ENCODE assay signal across 18 mouse cellular contexts in genomic region chr7:40563447-40564118, GRCm38 (mm10).
DNase-seq lines count a peak whose midpoint lies in the region; ATAC-seq and TF ChIP-seq lines count a peak whose summit lies in the region.
"Had no signal": no experiment of that assay in that cellular context is flagged by ENCODE, and none has a peak within 500 bp of the region (broad histone marks: within the 10 kb centered on the region; RNA-seq: fewer than 3 reads in every experiment).

No protein-coding gene starts in this region.

- H3K27ac ChIP-seq in forebrain, postnatal 0 days (ENCODE audit: low read depth, low read length) = no peak overlapping the region
- H3K27ac ChIP-seq in midbrain, embryonic 12.5 days (replicated peaks) = 0 out of 2 replicates have a peak overlapping the region, but pooled peaks have one; percentile 10
- H3K27ac ChIP-seq: stomach, embryonic 15.5 days had no signal

- H3K4me1 ChIP-seq in forebrain, postnatal 0 days (ENCODE audit: insufficient read depth) = no peaks in the 10 kb centered on the region
- peaks cover 7% of the 10 kb centered on the region; the same call in 1 of the 2 replicates for H3K4me1 ChIP-seq in midbrain, embryonic 12.5 days
- H3K4me1 ChIP-seq: stomach, embryonic 15.5 days had no signal

- no peaks in the 10 kb centered on the region for H3K9me3 ChIP-seq in forebrain, postnatal 0 days (ENCODE audit: low read length)
- no peaks in the 10 kb centered on the region for H3K9me3 ChIP-seq in midbrain, embryonic 12.5 days
- H3K9me3 ChIP-seq: stomach, embryonic 15.5 days had no signal

- H3K4me2 ChIP-seq in forebrain, postnatal 0 days (ENCODE audit: low read depth) = no peak overlapping the region
- no peak overlapping the region for H3K4me2 ChIP-seq in midbrain, embryonic 12.5 days (replicated peaks)
- H3K4me2 ChIP-seq: heart, embryonic 11.5 days; lung, embryonic 14.5 days; stomach, embryonic 15.5 days had no signal

- no peak overlapping the region for H3K9ac ChIP-seq in forebrain, postnatal 0 days
- H3K9ac ChIP-seq in midbrain, embryonic 12.5 days (replicated peaks) = 0 out of 2 replicates have a peak overlapping the region, but pooled peaks have one; percentile 6
- H3K9ac ChIP-seq: lung, embryonic 14.5 days; stomach, embryonic 15.5 days had no signal

- H3K4me3 ChIP-seq in forebrain, postnatal 0 days (ENCODE audit: low read depth, low read length) = no peak overlapping the region
- no peak overlapping the region for H3K4me3 ChIP-seq in midbrain, embryonic 12.5 days
- H3K4me3 ChIP-seq: stomach, embryonic 15.5 days had no signal

- DNase-seq in heart, adult 11 months = peak; percentile 81
- no peak for DNase-seq in heart, adult 18-20 months
- DNase-seq in forebrain, postnatal 0 days = peak; percentile 17
- DNase-seq in retina, embryonic 14.5 days (ENCODE audit: low spot score) = peak; percentile 45
- DNase-seq in cerebellum, adult 11 months = no peak
- no peak for DNase-seq in lung, adult 18-20 months
- DNase-seq: adrenal gland, postnatal 14 days; cerebellum, postnatal 36 days; gastrocnemius, postnatal 10 days; kidney, adult 11 months; kidney, postnatal 14 days; layer of hippocampus, adult 9-11 months; lung, embryonic 14.5 days had no signal

- H3K36me3 ChIP-seq in forebrain, postnatal 0 days (ENCODE audit: insufficient read depth) = no peaks in the 10 kb centered on the region
- H3K36me3 ChIP-seq in midbrain, embryonic 12.5 days = no peaks in the 10 kb centered on the region
- H3K36me3 ChIP-seq: stomach, embryonic 15.5 days had no signal

- TF ChIP-seq CTCF in forebrain, postnatal 0 days (IDR thresholded peaks at IDR 0.05; ENCODE audit: low read depth) = no peak

- H3K27me3 ChIP-seq in forebrain, postnatal 0 days (ENCODE audit: insufficient read depth, low read length) = no peaks in the 10 kb centered on the region
- H3K27me3 ChIP-seq in midbrain, embryonic 12.5 days = no peaks in the 10 kb centered on the region
- H3K27me3 ChIP-seq: CH12.LX; stomach, embryonic 15.5 days had no signal

- peak; percentile 89 for ATAC-seq in forebrain, postnatal 0 days
- peak; percentile 86 for ATAC-seq in midbrain, embryonic 12.5 days (ENCODE audit: low FRiP score, low read depth)
- ATAC-seq in cerebellum, adult (ENCODE audit: insufficient number of reproducible peaks, low FRiP score, low TSS enrichment) = no peak

- WGBS in forebrain, postnatal 0 days = 25% methylated on average over 10 of the region's 10 CpGs
- 58% methylated on average over 10 of the region's 10 CpGs for WGBS in midbrain, embryonic 12.5 days

Comparison
In these comparisons a context has a peak if more than half of its experiments do, and no peak if none do; other contexts are left out.
1. DNase-seq: peak in heart, adult 11 months (single experiment), forebrain, postnatal 0 days (single experiment) and retina, embryonic 14.5 days (single experiment); none in heart, adult 18-20 months (0 of 2), cerebellum, adult 11 months (single experiment) and lung, adult 18-20 months (0 of 2).